Mouse (Mus musculus) MEL (cell line): ENCODE results near the gene Ifih1. TPM values are rescaled to one million over a fixed set of nuclear protein-coding genes. Genes with fewer than 3 reads are reported as not detected.

Source experiments
- DNase-seq: peaks from one replicate; pipeline ENCODE4 v3.0.0; 2011; ENCODE audit warnings: low read depth, low spot score
- H3K27ac ChIP-seq: 2 replicates; pipeline ENCODE4 v1.5.1; 2012; ENCODE audit warnings: low read depth, mild to moderate bottlenecking, control low read depth, low read length, moderate library complexity; ENCODE audit not compliant: control insufficient read depth
- H3K27me3 ChIP-seq, 2 experiments: fragments of 150-350 bp in 1 of 2; sonication (generic) in 1 of 2; 2 replicates each; pipeline ENCODE4 v1.6.1; 2012; ENCODE audit warnings: low read length in 2 of 2, mild to moderate bottlenecking in 2 of 2, improper control_type of control experiment in 1 of 2, moderate library complexity in 1 of 2; ENCODE audit not compliant: insufficient read depth in 2 of 2, control insufficient read depth in 1 of 2
- H3K36me3 ChIP-seq, 2 experiments: 2 replicates each; pipeline ENCODE4 v1.6.1; 2012 to 2014; ENCODE audit warnings: low read length in 2 of 2, improper control_type of control experiment in 1 of 2, inconsistent platforms in 1 of 2, mild to moderate bottlenecking in 1 of 2; ENCODE audit not compliant: insufficient read depth in 2 of 2, control insufficient read depth in 1 of 2
- H3K4me1 ChIP-seq, 2 experiments: fragments of 150-350 bp in 1 of 2; sonication (generic) in 1 of 2; 2 replicates each; pipeline ENCODE4 v1.6.1; 2012; ENCODE audit warnings: low read length in 2 of 2, improper control_type of control experiment in 1 of 2, mild to moderate bottlenecking in 1 of 2; ENCODE audit not compliant: insufficient read depth in 2 of 2, control insufficient read depth in 1 of 2
- H3K4me3 ChIP-seq, 2 experiments: fragments of 150-350 bp in 1 of 2; sonication (generic) in 1 of 2; 2 replicates each; pipeline ENCODE4 v1.5.1; 2012; ENCODE audit warnings: low read depth in 2 of 2, low read length in 2 of 2, mild to moderate bottlenecking in 2 of 2, moderate library complexity in 2 of 2, control low read depth in 1 of 2, improper control_type of control experiment in 1 of 2; ENCODE audit not compliant: control insufficient read depth in 1 of 2, insufficient read depth in 1 of 2
- H3K79me2 ChIP-seq: 2 replicates; pipeline ENCODE4 v1.6.1; 2012; ENCODE audit warnings: mild to moderate bottlenecking, low read length, moderate library complexity; ENCODE audit not compliant: control insufficient read depth, poor library complexity, insufficient read depth
- H3K9ac ChIP-seq: 2 replicates; pipeline ENCODE4 v1.6.1; 2012; ENCODE audit warnings: low read depth, mild to moderate bottlenecking, control low read depth, low read length, moderate library complexity; ENCODE audit not compliant: control insufficient read depth, poor library complexity, severe bottlenecking
- H3K9me3 ChIP-seq: fragments of 150-350 bp; sonication (generic); replicated peaks from 2 replicates; pipeline ENCODE4 v1.6.1; 2012; ENCODE audit warnings: mild to moderate bottlenecking, low read length, improper control_type of control experiment, moderate library complexity; ENCODE audit not compliant: insufficient read depth
- CHD2 ChIP-seq: IDR thresholded peaks from 2 replicates; pipeline ENCODE4 v1.6.1; 2011; ENCODE audit warnings: low read length, improper control_type of control experiment
- CTCF ChIP-seq, 3 experiments: IDR thresholded peaks in 2 of 3; conservative IDR thresholded peaks in 1 of 3; 2 replicates each; pipeline ENCODE4 v1.5.1; 2011 to 2012; ENCODE audit warnings: low read length in 3 of 3, low read depth in 2 of 3, mild to moderate bottlenecking in 2 of 3, improper control_type of control experiment in 1 of 3, inconsistent platforms in 1 of 3, mixed read lengths in 1 of 3, moderate library complexity in 1 of 3; ENCODE audit not compliant: control insufficient read depth in 1 of 3, insufficient read depth in 1 of 3, poor library complexity in 1 of 3, severe bottlenecking in 1 of 3
- ELF1 ChIP-seq: IDR thresholded peaks from 2 replicates; pipeline ENCODE4 v1.6.1; 2014; ENCODE audit warnings: low read depth, mild to moderate bottlenecking, inconsistent platforms, low read length, improper control_type of control experiment, moderate library complexity
- EP300 ChIP-seq, 2 experiments: IDR thresholded peaks; 2 replicates each; pipeline ENCODE4 v1.6.1; 2011; ENCODE audit warnings: improper control_type of control experiment in 2 of 2, low read length in 2 of 2, low read depth in 1 of 2, mild to moderate bottlenecking in 1 of 2
- GABPA ChIP-seq: IDR thresholded peaks from 2 replicates; pipeline ENCODE4 v1.6.1; 2012; ENCODE audit warnings: low read depth, mild to moderate bottlenecking, inconsistent platforms, low read length, improper control_type of control experiment, moderate library complexity
- HCFC1 ChIP-seq: IDR thresholded peaks from 2 replicates; pipeline ENCODE4 v1.6.1; 2012; ENCODE audit warnings: low read depth, mild to moderate bottlenecking, inconsistent platforms, low read length, improper control_type of control experiment, moderate library complexity
- JUND ChIP-seq: IDR thresholded peaks from 2 replicates; pipeline ENCODE4 v1.6.1; 2011; ENCODE audit warnings: low read depth, mild to moderate bottlenecking, improper control_type of control experiment, low read length
- KAT2A ChIP-seq: conservative IDR thresholded peaks from 2 replicates; pipeline ENCODE4 v1.6.1; 2012; ENCODE audit warnings: low read depth, low read length, improper control_type of control experiment, inconsistent platforms
- MAZ ChIP-seq: IDR thresholded peaks from 2 replicates; pipeline ENCODE4 v1.6.1; 2012; ENCODE audit warnings: low read depth, mild to moderate bottlenecking, inconsistent platforms, low read length, improper control_type of control experiment
- MEF2A ChIP-seq: IDR thresholded peaks from 2 replicates; pipeline ENCODE4 v1.6.1; 2014; ENCODE audit warnings: low read depth, mild to moderate bottlenecking, inconsistent platforms, low read length, improper control_type of control experiment; ENCODE audit not compliant: poor library complexity, insufficient replicate concordance, severe bottlenecking; ENCODE audit errors: extremely low read depth
- NRF1 ChIP-seq: IDR thresholded peaks from 2 replicates; pipeline ENCODE4 v1.6.1; 2014; ENCODE audit warnings: low read depth, mild to moderate bottlenecking, inconsistent platforms, low read length, improper control_type of control experiment, moderate library complexity; ENCODE audit not compliant: poor library complexity, insufficient read depth, severe bottlenecking
- POLR2A ChIP-seq, 2 experiments: IDR thresholded peaks; 2 replicates each; pipeline ENCODE4 v1.6.1; 2011 to 2012; ENCODE audit warnings: low read length in 2 of 2, mild to moderate bottlenecking in 2 of 2, control low read depth in 1 of 2, improper control_type of control experiment in 1 of 2, low read depth in 1 of 2, moderate library complexity in 1 of 2; ENCODE audit not compliant: control insufficient read depth in 1 of 2, insufficient read depth in 1 of 2, poor library complexity in 1 of 2
- POLR2AphosphoS5 ChIP-seq: IDR thresholded peaks from 2 replicates; pipeline ENCODE4 v1.6.1; 2012; ENCODE audit warnings: low read depth, borderline replicate concordance, mild to moderate bottlenecking, inconsistent platforms, low read length, moderate library complexity, mixed read lengths
- RAD21 ChIP-seq: IDR thresholded peaks from 2 replicates; pipeline ENCODE4 v1.6.1; 2011; ENCODE audit warnings: mild to moderate bottlenecking, low read depth, low read length, improper control_type of control experiment
- RCOR1 ChIP-seq: IDR thresholded peaks from 2 replicates; pipeline ENCODE4 v1.6.1; 2012; ENCODE audit warnings: low read depth, mild to moderate bottlenecking, inconsistent platforms, low read length, improper control_type of control experiment
- SIN3A ChIP-seq: IDR thresholded peaks from 2 replicates; pipeline ENCODE4 v1.6.1; 2012; ENCODE audit warnings: low read length, improper control_type of control experiment, inconsistent platforms
- SMC3 ChIP-seq: IDR thresholded peaks from 2 replicates; pipeline ENCODE4 v1.6.1; 2011; ENCODE audit warnings: low read depth, low read length, improper control_type of control experiment
- TAL1 ChIP-seq: IDR thresholded peaks from 2 replicates; pipeline ENCODE4 v1.6.1; 2012; ENCODE audit warnings: mild to moderate bottlenecking, inconsistent platforms, low read length, moderate library complexity, mixed read lengths
- TBP ChIP-seq: IDR thresholded peaks from 2 replicates; pipeline ENCODE4 v1.8.0; 2011; ENCODE audit warnings: low read depth, low read length, improper control_type of control experiment
- TCF12 ChIP-seq: IDR thresholded peaks from 2 replicates; pipeline ENCODE4 v1.6.1; 2014; ENCODE audit warnings: low read depth, mild to moderate bottlenecking, inconsistent platforms, low read length, improper control_type of control experiment, moderate library complexity
- ZKSCAN1 ChIP-seq: IDR thresholded peaks from 2 replicates; pipeline ENCODE4 v1.6.1; 2012; ENCODE audit warnings: low read depth, mild to moderate bottlenecking, inconsistent platforms, low read length, improper control_type of control experiment, moderate library complexity
- ZMIZ1 ChIP-seq: IDR thresholded peaks from 2 replicates; pipeline ENCODE4 v1.6.1; 2012; ENCODE audit warnings: low read depth, mild to moderate bottlenecking, inconsistent platforms, low read length, improper control_type of control experiment, moderate library complexity
- ZNF384 ChIP-seq: IDR thresholded peaks from 2 replicates; pipeline ENCODE4 v1.6.1; 2012; ENCODE audit warnings: low read depth, mild to moderate bottlenecking, inconsistent platforms, low read length, improper control_type of control experiment
- polyA plus RNA-seq, 2 experiments: library from polyadenylated mRNA; stranded (reverse) in 1 of 2; unstranded in 1 of 2; fragments of >175 nt in 1 of 2; fragments of >200 nt in 1 of 2; gene quantifications; 2 replicates each; pipeline versions ENCODE4 v1.2.1 to v1.2.4; 2012; ENCODE audit warnings: low replicate concordance in 2 of 2, low read depth in 1 of 2; ENCODE audit not compliant: insufficient read length in 2 of 2, insufficient read depth in 1 of 2, missing spikeins in 1 of 2
- total RNA-seq: library from RNA; depleted of rRNA; stranded (reverse); fragments of 300-350 nt; gene quantifications from 2 replicates; pipeline ENCODE4 v1.2.3, GENCODE M21; 2012

The Ifih1 gene
- total and polyA plus RNA-seq, 3 experiments: 11.4 to 71.9 (median 41.5) TPM

DNA sequence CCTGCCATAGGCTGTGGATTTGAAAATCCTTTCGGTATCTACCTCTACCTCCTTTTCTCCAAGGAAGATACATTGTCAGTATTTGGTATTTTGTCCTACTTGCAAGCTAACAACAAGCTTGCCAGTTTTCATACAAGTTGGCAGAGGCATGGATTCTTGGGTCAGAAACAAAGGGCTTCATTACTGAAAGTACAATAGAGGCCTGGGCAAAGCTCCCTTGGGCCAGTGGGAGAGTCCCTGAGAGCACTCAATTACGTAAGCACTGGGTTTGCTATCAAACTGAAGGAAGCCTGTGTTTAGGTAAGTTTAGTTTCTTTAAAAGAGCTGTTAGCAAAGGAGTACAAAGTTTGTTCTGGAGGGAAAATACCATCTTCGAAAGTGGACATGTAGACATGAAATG lies 16.5 kb upstream of the Ifih1 start:
- H3K9me3 ChIP-seq: no peaks in the 10 kb centered on the region
- H3K27me3 ChIP-seq: no peaks in the 10 kb centered on the region
- peaks cover 5 to 9% of the 10 kb centered on the region in 2 experiments for H3K4me1 ChIP-seq
- no peak overlapping the region for H3K4me3 ChIP-seq
- TF ChIP-seq JUND: no peak
- no peak for TF ChIP-seq KAT2A
- no peak for TF ChIP-seq CTCF (IDR thresholded peaks at IDR 0.05 in 2 of 3, conservative IDR thresholded peaks at IDR 0.05 in 1 of 3; ENCODE audit: control insufficient read depth in 1 of 3, insufficient read depth in 1 of 3, low read depth in 2 of 3, low read length in 3 of 3, poor library complexity in 1 of 3, severe bottlenecking in 1 of 3)
- no peak for TF ChIP-seq RAD21
- no peak for TF ChIP-seq SIN3A
- TF ChIP-seq RCOR1: no peak
- no peak for TF ChIP-seq ELF1
- TF ChIP-seq TAL1: no peak
- TF ChIP-seq EP300 (IDR thresholded peaks at IDR 0.05; ENCODE audit: low read depth in 1 of 2, low read length in 2 of 2): no peak
- no peak overlapping the region for H3K9ac ChIP-seq
- H3K36me3 ChIP-seq: peaks cover 0 to 6% of the 10 kb centered on the region in 2 experiments; a peak in 2 of 4 replicates
- no peak overlapping the region for H3K27ac ChIP-seq
- peaks cover 5% of the 10 kb centered on the region for H3K79me2 ChIP-seq
- no peak for DNase-seq

DNA sequence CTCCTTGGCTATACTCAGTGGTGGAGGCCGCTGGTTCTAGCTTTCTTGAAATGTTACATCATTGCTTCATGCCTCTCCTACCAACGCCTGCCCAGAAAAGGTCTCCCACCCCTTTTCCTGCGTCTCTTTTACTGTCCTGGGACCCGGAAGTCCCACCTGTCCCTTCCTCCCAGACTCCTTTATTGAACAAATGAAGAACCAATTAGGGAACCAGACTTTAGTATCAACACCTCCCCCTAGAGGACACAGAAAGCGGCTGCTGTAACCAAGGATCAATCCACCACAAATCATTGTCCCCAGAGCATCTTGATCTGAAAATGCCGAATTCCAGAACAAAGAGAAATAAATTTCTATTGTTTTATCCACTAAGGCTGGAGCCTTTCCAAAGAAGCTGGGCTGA lies 14.5 kb upstream of the Ifih1 start:
- Histone ChIP-seq H3K27ac (peak overlapping the region; percentile 47; the same call in 1 of the 2 replicates), H3K9ac (peak overlapping the region; percentile 70), H3K4me3 (peak overlapping the region; percentile 27 to 66; a peak in 3 of 4 replicates), H3K79me2 (peaks cover 4% of the 10 kb centered on the region), H3K4me1 (peaks cover 5 to 8% of the 10 kb centered on the region in 2 experiments), H3K36me3 (peaks cover 0 to 5% of the 10 kb centered on the region in 2 experiments; a peak in 2 of 4 replicates), H3K9me3 (no peaks in the 10 kb centered on the region), H3K27me3 (no peaks in the 10 kb centered on the region)
- TF ChIP-seq POLR2AphosphoS5: no peak
- TF ChIP-seq HCFC1: peak; percentile 51; the same call in 1 of the 2 replicates
- no peak for TF ChIP-seq JUND
- peak; percentile 74 for TF ChIP-seq ELF1
- peak; percentile 10 to 65 (median 58); a peak in 4 of 6 replicates for TF ChIP-seq CTCF (IDR thresholded peaks at IDR 0.05 in 2 of 3, conservative IDR thresholded peaks at IDR 0.05 in 1 of 3; ENCODE audit: control insufficient read depth in 1 of 3, insufficient read depth in 1 of 3, low read depth in 2 of 3, low read length in 3 of 3, poor library complexity in 1 of 3, severe bottlenecking in 1 of 3)
- no peak for TF ChIP-seq SIN3A
- TF ChIP-seq POLR2A (IDR thresholded peaks at IDR 0.05; ENCODE audit: control insufficient read depth in 1 of 2, insufficient read depth in 1 of 2, low read depth in 1 of 2, low read length in 2 of 2, poor library complexity in 1 of 2): peak in 1 of 2 experiments; percentile 32; a peak in 1 of 4 replicates
- 0 out of 2 replicates have a peak, but pooled peaks have one; percentile 4 for TF ChIP-seq SMC3
- TF ChIP-seq TBP: peak; percentile 52
- peak; percentile 73 for DNase-seq

DNA sequence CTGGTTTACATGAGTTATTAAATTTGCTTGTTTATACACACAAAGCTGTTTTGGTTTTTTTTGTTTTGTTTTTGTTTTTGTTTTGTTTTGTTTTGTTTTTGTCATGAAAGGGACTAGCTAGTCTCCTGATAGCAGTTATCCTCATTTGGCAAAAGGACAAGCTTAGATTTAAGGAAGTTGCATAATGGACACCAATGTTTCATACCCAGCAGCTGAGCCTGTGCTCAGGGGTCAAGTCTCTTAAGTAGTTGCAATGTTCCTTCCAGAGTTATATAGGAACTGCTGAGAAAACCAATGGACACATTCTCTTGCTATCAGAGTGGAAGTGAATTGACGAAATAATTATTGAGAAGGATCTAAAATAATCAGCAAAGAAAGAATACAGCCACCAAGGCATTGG lies 10.0 kb upstream of the Ifih1 start:
- no peak for TF ChIP-seq ZKSCAN1
- no peak for TF ChIP-seq GABPA
- no peak for TF ChIP-seq NRF1
- no peak for TF ChIP-seq ZMIZ1
- TF ChIP-seq POLR2A (IDR thresholded peaks at IDR 0.05; ENCODE audit: control insufficient read depth in 1 of 2, insufficient read depth in 1 of 2, low read depth in 1 of 2, low read length in 2 of 2, poor library complexity in 1 of 2): no peak
- TF ChIP-seq CHD2: no peak
- TF ChIP-seq MAZ: no peak
- TF ChIP-seq TCF12: no peak
- no peak for TF ChIP-seq MEF2A
- no peak for TF ChIP-seq ZNF384
- no peak for TF ChIP-seq JUND
- TF ChIP-seq, all 39 proteins: peak for 0
- no peaks in the 10 kb centered on the region for H3K79me2 ChIP-seq

More for the DNA sequence above, 10.0 kb upstream of the Ifih1 start:
- DNase-seq: no peak
- peaks cover 0 to 2% of the 10 kb centered on the region in 2 experiments; a peak in 1 of 4 replicates for H3K36me3 ChIP-seq
- no peak overlapping the region for H3K4me3 ChIP-seq
- peaks cover 2 to 5% of the 10 kb centered on the region in 2 experiments; a peak in 2 of 4 replicates for H3K4me1 ChIP-seq
- no peak overlapping the region for H3K27ac ChIP-seq
- no peaks in the 10 kb centered on the region for H3K9me3 ChIP-seq
- H3K9ac ChIP-seq: no peak overlapping the region
- H3K27me3 ChIP-seq: no peaks in the 10 kb centered on the region
